Mouse (Mus musculus) lung, embryonic 14.5 days (tissue): ENCODE results near the gene Col4a2. TPM values are rescaled to one million over a fixed set of nuclear protein-coding genes. Genes with fewer than 3 reads are reported as not detected.

ENCODE experiments used
- ATAC-seq: fragments of 200-750 bp; cut with Nextera tagmentation; 2 replicates; pipeline ENCODE4 v1.8.0; 2017; ENCODE audit warnings: mild to moderate bottlenecking, moderate TSS enrichment, moderate library complexity; ENCODE audit not compliant: insufficient read depth
- DNase-seq: peaks from one replicate; pipeline ENCODE4 v3.0.0-alpha.2; 2015
- H3K27ac ChIP-seq: fragments of 300-500 bp; sonication (generic); 2 replicates; pipeline ENCODE4 v1.5.1; 2014; ENCODE audit warnings: low read depth, mild to moderate bottlenecking, moderate library complexity
- H3K27me3 ChIP-seq: fragments of 300-500 bp; sonication (generic); 2 replicates; pipeline ENCODE4 v1.6.1; 2014; ENCODE audit warnings: low read length, control low read depth; ENCODE audit not compliant: insufficient read depth
- H3K36me3 ChIP-seq: fragments of 300-500 bp; sonication (generic); 2 replicates; pipeline ENCODE4 v1.6.1; 2014; ENCODE audit warnings: control low read depth; ENCODE audit not compliant: insufficient read depth
- H3K4me1 ChIP-seq: fragments of 300-500 bp; sonication (generic); 2 replicates; pipeline ENCODE4 v1.6.1; 2014; ENCODE audit warnings: antibody characterized with exemption, control low read depth; ENCODE audit not compliant: insufficient read depth
- H3K4me2 ChIP-seq: fragments of 300-500 bp; sonication (generic); 2 replicates; pipeline ENCODE4 v1.6.1; 2014; ENCODE audit warnings: mild to moderate bottlenecking
- H3K4me3 ChIP-seq: fragments of 300-500 bp; sonication (generic); 2 replicates; pipeline ENCODE4 v1.5.1; 2014; ENCODE audit warnings: low read depth, low read length
- H3K9ac ChIP-seq: fragments of 300-500 bp; sonication (generic); 2 replicates; pipeline ENCODE4 v1.6.1; 2014
- H3K9me3 ChIP-seq: fragments of 300-500 bp; sonication (generic); 2 replicates; pipeline ENCODE4 v1.6.1; 2016; ENCODE audit warnings: low read depth, low read length, control low read depth
- CTCF ChIP-seq: IDR thresholded peaks from 2 replicates; pipeline ENCODE4 v1.5.1; 2016; ENCODE audit warnings: antibody characterized with exemption, low read depth
- WGBS: fragments of 180-500 bp; shearing (Covaris S2); extraction: QIAGEN DNeasy Blood & Tissue Kit; methylation state at CpG from one replicate; pipeline ENCODE4 v1.1.7; 2014; 5-methylcytosine and 5-hydroxymethylcytosine counted together
- polyA plus RNA-seq: library from polyadenylated mRNA; unstranded; fragments of >200 nt; fragmentation: Nextera tagmentation; extraction: Ambion mirVana; gene quantifications from 2 replicates; pipeline ENCODE4 v1.2.1, GENCODE M21; 2014

Gene Col4a2
- polyA plus RNA-seq, 1 experiment from 2014 or later, result 111 TPM

GRCm38 (mm10) chr8:11371347-11371746, 58.7 kb downstream of the Col4a2 start:
- Histone ChIP-seq H3K27ac (no peak overlapping the region; the same call in 1 of the 2 replicates), H3K9me3 (no peaks in the 10 kb centered on the region), H3K27me3 (no peaks in the 10 kb centered on the region), H3K4me3 (no peak overlapping the region), H3K9ac (no peak overlapping the region), H3K36me3 (peaks cover 4% of the 10 kb centered on the region; the same call in 1 of the 2 replicates), H3K4me2 (no peak overlapping the region), H3K4me1 (peaks cover 31% of the 10 kb centered on the region)
- DNase-seq (peak; percentile 44), ATAC-seq (no peak)
- no peak for TF ChIP-seq CTCF
- WGBS, result 38% methylated on average over 10 of the region's 10 CpGs

GRCm38 (mm10) chr8:11372080-11372479, 59.5 kb downstream of the Col4a2 start:
- DNase-seq (no peak), ATAC-seq (no peak)
- WGBS, result 87% methylated on average over 8 of the region's 8 CpGs
- Histone ChIP-seq H3K9ac (no peak overlapping the region), H3K4me3 (no peak overlapping the region), H3K9me3 (no peaks in the 10 kb centered on the region), H3K4me2 (no peak overlapping the region), H3K4me1 (peaks cover 28% of the 10 kb centered on the region), H3K36me3 (peaks cover 4% of the 10 kb centered on the region; the same call in 1 of the 2 replicates), H3K27me3 (no peaks in the 10 kb centered on the region), H3K27ac (no peak overlapping the region)
- TF ChIP-seq CTCF, result no peak

- WGBS, result 77% methylated on average over 15 of the region's 15 CpGs
These were observed 61.2 kb downstream of the Col4a2 start for GRCm38 (mm10) chr8:11373643-11374325.

GRCm38 (mm10) chr8:11374326-11375076, 61.9 kb downstream of the Col4a2 start:
- Histone ChIP-seq H3K36me3 (no peaks in the 10 kb centered on the region), H3K4me3 (no peak overlapping the region), H3K27ac (no peak overlapping the region), H3K4me2 (no peak overlapping the region), H3K9me3 (no peaks in the 10 kb centered on the region), H3K27me3 (no peaks in the 10 kb centered on the region), H3K4me1 (peaks cover 23% of the 10 kb centered on the region), H3K9ac (no peak overlapping the region)
- WGBS, result 84% methylated on average over 15 of the region's 15 CpGs
- DNase-seq (no peak), ATAC-seq (no peak)
- TF ChIP-seq CTCF, result no peak

More at GRCm38 (mm10) chr8:11373643-11374325, 61.2 kb downstream of the Col4a2 start:
- Histone ChIP-seq H3K4me2 (no peak overlapping the region), H3K27me3 (no peaks in the 10 kb centered on the region), H3K4me1 (peaks cover 25% of the 10 kb centered on the region), H3K4me3 (no peak overlapping the region), H3K36me3 (0 out of 2 replicates have a peak, but pooled peaks cover under 1% of the 10 kb centered on the region), H3K9me3 (no peaks in the 10 kb centered on the region), H3K27ac (no peak overlapping the region), H3K9ac (no peak overlapping the region)
- no peak for TF ChIP-seq CTCF
- ATAC-seq, result no peak
- no peak for DNase-seq

- Histone ChIP-seq H3K27ac (peak overlapping the region; percentile 27; the same call in 1 of the 2 replicates), H3K36me3 (no peaks in the 10 kb centered on the region), H3K9me3 (no peaks in the 10 kb centered on the region), H3K4me3 (no peak overlapping the region), H3K27me3 (no peaks in the 10 kb centered on the region), H3K9ac (no peak overlapping the region), H3K4me1 (peaks cover 14% of the 10 kb centered on the region; the same call in 1 of the 2 replicates), H3K4me2 (no peak overlapping the region)
- WGBS, result 28% methylated on average over 18 of the region's 18 CpGs
- ATAC-seq (peak; percentile 60; the same call in 1 of the 2 replicates), DNase-seq (peak; percentile 43)
- TF ChIP-seq CTCF, result no peak
These were observed 63.3 kb downstream of the Col4a2 start for GRCm38 (mm10) chr8:11375749-11376438.

GRCm38 (mm10) chr8:11377391-11378210, 65.0 kb downstream of the Col4a2 start:
- Histone ChIP-seq H3K9me3 (no peaks in the 10 kb centered on the region), H3K4me1 (peaks cover 29% of the 10 kb centered on the region; the same call in 1 of the 2 replicates)

More at GRCm38 (mm10) chr8:11377391-11378210, 65.0 kb downstream of the Col4a2 start:
- no peaks in the 10 kb centered on the region for H3K27me3 ChIP-seq
- DNase-seq (no peak), ATAC-seq (no peak)
- no peak overlapping the region for H3K4me3 ChIP-seq
- 68% methylated on average over 16 of the region's 16 CpGs for WGBS
- H3K27ac ChIP-seq, result no peak overlapping the region
- H3K4me2 ChIP-seq, result no peak overlapping the region
- H3K9ac ChIP-seq, result no peak overlapping the region
- H3K36me3 ChIP-seq, result no peaks in the 10 kb centered on the region
- TF ChIP-seq CTCF, result no peak
